Mouse (Mus musculus): ENCODE results near the gene Prl3a1.

The Prl3a1 gene

GRCm38 (mm10) chr13:27259136-27259535 is at the start of gene Prl3a1:
TSS of gene Prl3a1 (plus strand) at chr13:27259436.
- no peak for DNase-seq (ENCODE audit: low spot score in 2 of 2)

- DNase-seq (ENCODE audit: low spot score in 2 of 2) = no peak
Measured at GRCm38 (mm10) chr13:27241547-27241946, 17.7 kb upstream of the Prl3a1 start, which contains the start of gene Prl3b1. TSS of gene Prl3b1 (plus strand) at chr13:27241847.

GRCm38 (mm10) chr13:27312334-27313225 is 53.3 kb downstream of the Prl3a1 start, which contains the start of gene Prl6a1:
TSS of gene Prl6a1 (plus strand) at chr13:27312627.
- no peak for DNase-seq (ENCODE audit: low spot score in 2 of 2)
